22 mouse cellular contexts compared by ENCODE assay signal in the genomic region with DNA sequence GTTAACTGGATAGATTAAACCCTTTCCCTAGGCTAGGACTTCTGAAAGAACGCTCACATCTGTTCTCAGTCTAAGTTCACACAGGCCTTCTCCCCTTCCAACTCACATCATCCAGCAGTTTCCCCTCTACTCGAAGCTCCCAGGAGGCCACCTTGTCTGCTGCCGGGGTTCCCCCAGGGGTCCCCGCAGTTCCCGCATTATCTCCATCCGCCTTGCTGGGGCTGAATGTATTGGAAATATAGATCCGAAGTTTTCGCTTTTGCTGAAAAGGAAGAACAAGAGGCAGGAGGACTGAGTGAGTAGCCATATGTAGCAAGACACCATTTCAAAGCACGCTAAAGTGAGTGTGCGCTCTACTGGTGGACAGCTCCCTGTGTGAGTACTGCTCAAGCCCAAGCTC. TPM values are rescaled to one million over a fixed set of nuclear protein-coding genes. Genes with fewer than 3 reads are reported as not detected.
"Had no signal": no experiment of that assay in that cellular context is flagged by ENCODE, and none has a peak within 500 bp of the region (broad histone marks: within the 10 kb centered on the region; RNA-seq: fewer than 3 reads in every experiment).

No protein-coding gene starts in this region.

- H3K27me3 ChIP-seq: liver, embryonic 13.5 days; lung, embryonic 15.5 days; megakaryocyte, embryonic 14.5 days; midbrain, embryonic 15.5 days; neural tube, embryonic 12.5 days had no signal

- H3K4me2 ChIP-seq: liver, embryonic 13.5 days; lung, embryonic 15.5 days; midbrain, embryonic 11.5 days; midbrain, embryonic 15.5 days had no signal

- H3K9ac ChIP-seq: liver, embryonic 13.5 days; liver, postnatal 0 days; lung, embryonic 15.5 days; midbrain, embryonic 15.5 days; neural tube, embryonic 12.5 days had no signal

- H3K4me3 ChIP-seq: liver, embryonic 13.5 days; lung, embryonic 15.5 days; megakaryocyte, embryonic 14.5 days; midbrain, embryonic 15.5 days; neural tube, embryonic 12.5 days had no signal

- DNase-seq: kidney, postnatal 36 days; layer of hippocampus, adult 9-11 months; layer of hippocampus, postnatal 36 days; liver; liver, embryonic 13.5 days; liver, postnatal 0 days; lung, postnatal 14 days; right cerebral cortex, adult 18-20 months; right cerebral cortex, postnatal 25 days; thymus, adult 18-20 months; thymus, postnatal 14 days had no signal

- H3K27ac ChIP-seq: liver, embryonic 13.5 days; macrophage; midbrain, embryonic 15.5 days; neural tube, embryonic 12.5 days had no signal

- ATAC-seq: liver, postnatal 0 days; midbrain, embryonic 15.5 days had no signal

- H3K9me3 ChIP-seq: liver, embryonic 13.5 days; lung, embryonic 15.5 days; megakaryocyte, embryonic 14.5 days; midbrain, embryonic 15.5 days; neural tube, embryonic 12.5 days had no signal

RNA-seq across cellular contexts. Expression of a gene that starts 10.0 kb away (rescaled TPM):
- total RNA-seq: monocyte, adult 5-6 weeks had no signal

RNA-seq across cellular contexts. Expression of a gene that starts 35.2 kb away (rescaled TPM):
- total RNA-seq: layer of hippocampus, adult 18-20 months; layer of hippocampus, postnatal 36 days; left cerebral cortex, postnatal 25 days; monocyte, adult 5-6 weeks had no signal
- polyA plus RNA-seq: kidney, embryonic 16.5 days; liver, embryonic 13.5 days; lung, embryonic 15.5 days; macrophage; midbrain, embryonic 11.5 days; midbrain, embryonic 15.5 days; neural tube, embryonic 12.5 days; stomach, embryonic 16.5 days had no signal
